Mouse (Mus musculus): ENCODE measurements around the gene Ccnb1ip1. TPM values are rescaled to one million over a fixed set of nuclear protein-coding genes. Genes with fewer than 3 reads are reported as not detected.
A peak's percentile ranks its signal among the peaks of the same experiment; 100 is the strongest.

The Ccnb1ip1 gene
- polyA plus RNA-seq, 1 experiment from 2014 or later = not detected

DNA sequence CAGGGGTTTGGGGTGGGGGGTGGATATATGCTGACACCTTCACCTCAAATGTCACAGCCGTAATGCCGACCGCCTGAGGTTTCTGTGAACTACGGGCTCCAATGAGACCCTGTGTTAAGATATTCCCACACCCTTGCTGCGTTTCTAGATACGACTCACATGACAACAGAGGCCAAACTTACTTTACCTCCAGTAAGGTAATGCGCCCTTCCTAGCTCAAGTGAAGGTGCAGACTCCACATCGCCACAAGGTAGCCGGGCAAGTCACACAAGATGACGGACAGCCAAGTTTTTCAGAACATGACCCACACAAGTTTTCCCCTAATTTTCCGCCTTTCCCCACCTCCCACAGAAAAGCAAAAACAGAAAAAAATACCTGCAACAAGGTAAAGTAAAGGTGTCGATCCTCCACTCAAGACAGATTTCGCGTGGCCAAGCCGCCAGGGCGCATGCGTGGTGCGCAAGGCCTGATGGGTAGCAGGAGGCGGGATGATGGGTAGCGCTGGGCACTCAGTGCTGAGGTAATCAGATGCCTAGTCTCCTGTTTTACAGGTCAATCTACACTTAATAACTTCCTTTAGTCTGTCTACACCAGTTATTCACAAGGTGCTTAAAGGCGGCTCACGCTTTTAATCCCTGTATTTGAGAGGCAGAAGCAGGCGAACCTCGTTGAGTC, 12.1 kb downstream of the Ccnb1ip1 start:
- no peak overlapping the region for H3K4me2 ChIP-seq (ENCODE audit: low read depth)
- H3K4me1 ChIP-seq (ENCODE audit: control insufficient read depth, insufficient read depth, low read length) = no peaks in the 10 kb centered on the region
- ATAC-seq (ENCODE audit: insufficient read depth, low FRiP score, low TSS enrichment) (no peak), DNase-seq (ENCODE audit: low spot score) (no peak)
- H3K36me3 ChIP-seq (ENCODE audit: control insufficient read depth, insufficient read depth, low read length) = no peaks in the 10 kb centered on the region
- no peak overlapping the region for H3K27ac ChIP-seq (ENCODE audit: low read depth, low read length)
- no peak overlapping the region for H3K9ac ChIP-seq (ENCODE audit: low read length)
- H3K4me3 ChIP-seq (ENCODE audit: low read depth, low read length) = no peak overlapping the region
- H3K27me3 ChIP-seq (ENCODE audit: control insufficient read depth, insufficient read depth, low read length) = no peaks in the 10 kb centered on the region
- WGBS = 93% methylated on average over 24 of the region's 24 CpGs
- no peaks in the 10 kb centered on the region for H3K9me3 ChIP-seq (ENCODE audit: control insufficient read depth, low read length)

DNA sequence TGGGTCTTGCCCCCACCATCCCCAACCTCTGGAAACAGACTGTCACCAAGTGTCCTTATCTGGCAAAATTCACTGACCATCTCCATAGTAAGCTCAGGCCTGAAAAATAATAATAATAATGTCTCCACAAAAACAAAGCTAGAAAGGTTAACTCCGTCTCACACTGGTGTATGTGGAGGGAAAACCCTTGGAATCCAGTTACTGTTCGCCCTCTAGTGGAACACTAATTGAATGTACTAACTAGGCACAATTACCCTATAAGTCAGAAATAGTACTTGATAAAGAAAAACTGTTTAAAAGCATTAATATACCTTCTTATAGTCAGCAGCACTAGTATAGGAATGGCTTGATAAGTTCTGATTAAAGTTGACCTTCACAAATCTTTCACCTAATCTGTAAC, 19.4 kb downstream of the Ccnb1ip1 start:
- 19% methylated on average over 2 of the region's 2 CpGs for WGBS
- Histone ChIP-seq H3K4me2 (ENCODE audit: low read depth) (no peak overlapping the region), H3K4me1 (ENCODE audit: control insufficient read depth, insufficient read depth, low read length) (0 out of 2 replicates have a peak, but pooled peaks cover 3% of the 10 kb centered on the region), H3K9ac (ENCODE audit: low read length) (no peak overlapping the region), H3K27ac (ENCODE audit: low read depth, low read length) (no peak overlapping the region), H3K4me3 (ENCODE audit: low read depth, low read length) (no peak overlapping the region), H3K9me3 (ENCODE audit: control insufficient read depth, low read length) (no peaks in the 10 kb centered on the region), H3K27me3 (ENCODE audit: control insufficient read depth, insufficient read depth, low read length) (no peaks in the 10 kb centered on the region), H3K36me3 (ENCODE audit: control insufficient read depth, insufficient read depth, low read length) (no peaks in the 10 kb centered on the region)
- ATAC-seq (ENCODE audit: insufficient read depth, low FRiP score, low TSS enrichment) (no peak), DNase-seq (ENCODE audit: low spot score) (no peak)

- ATAC-seq (ENCODE audit: insufficient read depth, low FRiP score, low TSS enrichment) = peak; percentile 90
- under 1% methylated on average over 21 of the region's 21 CpGs for WGBS
- 0 out of 2 replicates have a peak within 1 kb of the TSS, but pooled peaks have one; percentile 44 for H3K27ac ChIP-seq (ENCODE audit: low read depth, low read length)
Observed at GRCm38 (mm10) chr14:50785251-50785637, 22.3 kb downstream of the Ccnb1ip1 start, which contains the start of gene Ttc5. Ttc5 (minus strand) TSS chr14:50785519.

GRCm38 (mm10) chr14:50784391-50785250, 22.9 kb downstream of the Ccnb1ip1 start:
- 31% methylated on average over 16 of the region's 16 CpGs for WGBS
- no peaks in the 10 kb centered on the region for H3K9me3 ChIP-seq (ENCODE audit: control insufficient read depth, low read length)
- H3K4me2 ChIP-seq (ENCODE audit: low read depth) = peak overlapping the region; percentile 48
- DNase-seq (ENCODE audit: low spot score) (no peak), ATAC-seq (ENCODE audit: insufficient read depth, low FRiP score, low TSS enrichment) (no peak; the same call in 1 of the 2 replicates)
- H3K4me3 ChIP-seq (ENCODE audit: low read depth, low read length) = peak overlapping the region; percentile 83
- 0 out of 2 replicates have a peak, but pooled peaks cover 3% of the 10 kb centered on the region for H3K4me1 ChIP-seq (ENCODE audit: control insufficient read depth, insufficient read depth, low read length)
- 0 out of 2 replicates have a peak overlapping the region, but pooled peaks have one; percentile 44 for H3K27ac ChIP-seq (ENCODE audit: low read depth, low read length)
- peak overlapping the region; percentile 76 for H3K9ac ChIP-seq (ENCODE audit: low read length)
- H3K36me3 ChIP-seq (ENCODE audit: control insufficient read depth, insufficient read depth, low read length) = peaks cover 6% of the 10 kb centered on the region
- no peaks in the 10 kb centered on the region for H3K27me3 ChIP-seq (ENCODE audit: control insufficient read depth, insufficient read depth, low read length)

More at GRCm38 (mm10) chr14:50785251-50785637, 22.3 kb downstream of the Ccnb1ip1 start, which contains the start of gene Ttc5:
- peak within 1 kb of the TSS; percentile 76 for H3K9ac ChIP-seq (ENCODE audit: low read length)
- 0 out of 2 replicates have a peak, but pooled peaks cover 3% of the 10 kb centered on the region for H3K4me1 ChIP-seq (ENCODE audit: control insufficient read depth, insufficient read depth, low read length)
- DNase-seq (ENCODE audit: low spot score) = peak; percentile 92
- H3K4me2 ChIP-seq (ENCODE audit: low read depth) = peak within 1 kb of the TSS; percentile 48
- peak within 1 kb of the TSS; percentile 83 for H3K4me3 ChIP-seq (ENCODE audit: low read depth, low read length)
- H3K36me3 ChIP-seq (ENCODE audit: control insufficient read depth, insufficient read depth, low read length) = peaks cover 6% of the 10 kb centered on the region
- no peaks in the 10 kb centered on the region for H3K27me3 ChIP-seq (ENCODE audit: control insufficient read depth, insufficient read depth, low read length)
- H3K9me3 ChIP-seq (ENCODE audit: control insufficient read depth, low read length) = no peaks in the 10 kb centered on the region

DNA sequence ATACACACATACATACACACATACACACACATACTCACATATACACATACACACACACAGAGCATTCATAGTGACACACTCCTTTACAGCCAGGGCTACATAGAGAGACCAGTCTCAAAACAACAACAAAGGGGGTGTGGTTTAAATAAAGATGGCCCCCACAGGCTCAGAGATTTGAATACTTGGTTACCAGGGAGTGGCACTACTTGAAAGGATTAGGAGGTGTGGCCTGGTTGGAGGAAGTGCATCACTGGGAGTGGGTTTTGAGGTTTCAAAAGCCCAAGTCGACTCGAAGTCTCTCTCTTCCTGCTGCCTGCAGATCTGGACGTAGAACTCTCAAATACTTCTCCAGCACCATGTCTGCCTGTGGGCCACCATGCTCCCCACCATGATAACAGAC, 25.4 kb downstream of the Ccnb1ip1 start:
- DNase-seq (ENCODE audit: low spot score) (no peak), ATAC-seq (ENCODE audit: insufficient read depth, low FRiP score, low TSS enrichment) (no peak)
- Histone ChIP-seq H3K36me3 (ENCODE audit: control insufficient read depth, insufficient read depth, low read length) (peaks cover 8% of the 10 kb centered on the region), H3K9me3 (ENCODE audit: control insufficient read depth, low read length) (no peaks in the 10 kb centered on the region), H3K27me3 (ENCODE audit: control insufficient read depth, insufficient read depth, low read length) (no peaks in the 10 kb centered on the region), H3K9ac (ENCODE audit: low read length) (no peak overlapping the region), H3K4me2 (ENCODE audit: low read depth) (no peak overlapping the region), H3K4me1 (ENCODE audit: control insufficient read depth, insufficient read depth, low read length) (0 out of 2 replicates have a peak, but pooled peaks cover 3% of the 10 kb centered on the region), H3K27ac (ENCODE audit: low read depth, low read length) (no peak overlapping the region), H3K4me3 (ENCODE audit: low read depth, low read length) (no peak overlapping the region)
- WGBS = 92% methylated on average over 3 of the region's 3 CpGs

- ATAC-seq (ENCODE audit: insufficient read depth, low FRiP score, low TSS enrichment) (no peak), DNase-seq (ENCODE audit: low spot score) (no peak)
- H3K4me3 ChIP-seq (ENCODE audit: low read depth, low read length) = no peak overlapping the region
- no peak overlapping the region for H3K27ac ChIP-seq (ENCODE audit: low read depth, low read length)
- WGBS = 87% methylated on average over 2 of the region's 2 CpGs
- H3K27me3 ChIP-seq (ENCODE audit: control insufficient read depth, insufficient read depth, low read length) = no peaks in the 10 kb centered on the region
- no peaks in the 10 kb centered on the region for H3K4me1 ChIP-seq (ENCODE audit: control insufficient read depth, insufficient read depth, low read length)
- no peak overlapping the region for H3K9ac ChIP-seq (ENCODE audit: low read length)
- H3K36me3 ChIP-seq (ENCODE audit: control insufficient read depth, insufficient read depth, low read length) = peaks cover 9% of the 10 kb centered on the region
- no peak overlapping the region for H3K4me2 ChIP-seq (ENCODE audit: low read depth)
- H3K9me3 ChIP-seq (ENCODE audit: control insufficient read depth, low read length) = no peaks in the 10 kb centered on the region
Observed at GRCm38 (mm10) chr14:50771342-50771741, 36.2 kb downstream of the Ccnb1ip1 start.

DNA sequence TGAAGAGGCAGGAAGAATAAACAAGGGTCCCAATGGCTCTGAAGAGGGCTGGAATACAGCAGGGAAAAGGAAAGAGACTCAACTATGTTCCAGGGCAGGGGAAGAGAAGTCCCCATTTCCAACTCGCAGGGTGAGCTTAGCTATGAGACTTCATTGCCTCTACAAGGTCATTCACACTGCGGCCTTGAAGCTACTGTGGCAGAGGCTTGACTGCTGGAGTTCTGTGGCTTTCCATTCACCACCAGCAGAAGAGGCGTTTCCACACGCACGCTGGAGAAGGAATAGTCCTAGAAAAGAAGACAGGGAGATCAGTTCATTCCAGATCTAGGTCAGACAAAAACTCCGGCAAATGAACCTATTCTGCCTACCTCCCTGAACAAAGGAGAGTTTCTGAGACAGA, 41.8 kb downstream of the Ccnb1ip1 start:
- H3K4me2 ChIP-seq (ENCODE audit: low read depth) = no peak overlapping the region
- H3K9me3 ChIP-seq (ENCODE audit: control insufficient read depth, low read length) = no peaks in the 10 kb centered on the region
- no peak overlapping the region for H3K27ac ChIP-seq (ENCODE audit: low read depth, low read length)
- no peak overlapping the region for H3K9ac ChIP-seq (ENCODE audit: low read length)
- peaks cover 2% of the 10 kb centered on the region; the same call in 1 of the 2 replicates for H3K36me3 ChIP-seq (ENCODE audit: control insufficient read depth, insufficient read depth, low read length)
- ATAC-seq (ENCODE audit: insufficient read depth, low FRiP score, low TSS enrichment) (no peak), DNase-seq (ENCODE audit: low spot score) (no peak)
- H3K27me3 ChIP-seq (ENCODE audit: control insufficient read depth, insufficient read depth, low read length) = no peaks in the 10 kb centered on the region
- WGBS = 94% methylated on average over 6 of the region's 6 CpGs
- H3K4me1 ChIP-seq (ENCODE audit: control insufficient read depth, insufficient read depth, low read length) = no peaks in the 10 kb centered on the region
- no peak overlapping the region for H3K4me3 ChIP-seq (ENCODE audit: low read depth, low read length)

GRCm38 (mm10) chr14:50758416-50759085, 49.0 kb downstream of the Ccnb1ip1 start:
- WGBS = 77% methylated on average over 5 of the region's 5 CpGs
- no peaks in the 10 kb centered on the region for H3K4me1 ChIP-seq (ENCODE audit: control insufficient read depth, insufficient read depth, low read length)
- no peak overlapping the region for H3K4me3 ChIP-seq (ENCODE audit: low read depth, low read length)
- H3K36me3 ChIP-seq (ENCODE audit: control insufficient read depth, insufficient read depth, low read length) = no peaks in the 10 kb centered on the region
- no peak overlapping the region for H3K9ac ChIP-seq (ENCODE audit: low read length)
- ATAC-seq (ENCODE audit: insufficient read depth, low FRiP score, low TSS enrichment) = no peak
- H3K27ac ChIP-seq (ENCODE audit: low read depth, low read length) = no peak overlapping the region
- no peaks in the 10 kb centered on the region for H3K9me3 ChIP-seq (ENCODE audit: control insufficient read depth, low read length)
- no peak overlapping the region for H3K4me2 ChIP-seq (ENCODE audit: low read depth)
- H3K27me3 ChIP-seq (ENCODE audit: control insufficient read depth, insufficient read depth, low read length) = no peaks in the 10 kb centered on the region
- no peak for DNase-seq (ENCODE audit: low spot score)
